Mouse (Mus musculus): ENCODE results near the gene Agbl5.

GRCm38 (mm10) chr5:30856124-30856523 is 32.4 kb upstream of the Agbl5 start:
- peak; percentile 46 for TF ChIP-seq CTCF (IDR thresholded peaks at IDR 0.05; ENCODE audit: low read depth)
- TF ChIP-seq EP300 (IDR thresholded peaks at IDR 0.05; ENCODE audit: low read depth): no peak
